Mouse (Mus musculus) heart, postnatal 0 days (tissue): ENCODE measurements at regions not wholly inside any gene's neighbourhood (a gene's known extent, or its start where the extent isn't known, plus 50 kb on each side); places are given as distances from the start of the nearest gene placed in this dataset.

Experiments used
- ATAC-seq: fragments of 200-750 bp; cut with Nextera tagmentation; 2 replicates; pipeline ENCODE4 v1.8.0; 2017; ENCODE audit warnings: low read depth, moderate number of reproducible peaks, moderate library complexity; ENCODE audit not compliant: insufficient read depth
- DNase-seq: peaks from one replicate; pipeline ENCODE4 v3.0.0-alpha.2; 2016; ENCODE audit warnings: low spot score
- H3K27ac ChIP-seq: fragments of 300-500 bp; sonication (generic); 2 replicates; pipeline ENCODE4 v1.5.1; 2014; ENCODE audit warnings: low read depth, mild to moderate bottlenecking
- H3K27me3 ChIP-seq: fragments of 300-500 bp; sonication (generic); 2 replicates; pipeline ENCODE4 v1.6.1; 2014; ENCODE audit warnings: low read length, mixed read lengths; ENCODE audit not compliant: control insufficient read depth, insufficient read depth
- H3K36me3 ChIP-seq: fragments of 300-500 bp; sonication (generic); replicated peaks from 2 replicates; pipeline ENCODE4 v1.6.1; 2014; ENCODE audit warnings: low read length, mixed read lengths; ENCODE audit not compliant: control insufficient read depth, insufficient read depth
- H3K4me1 ChIP-seq: fragments of 300-500 bp; sonication (generic); 2 replicates; pipeline ENCODE4 v1.6.1; 2014; ENCODE audit warnings: antibody characterized with exemption; ENCODE audit not compliant: control insufficient read depth, insufficient read depth
- H3K4me2 ChIP-seq: fragments of 300-500 bp; sonication (generic); 2 replicates; pipeline ENCODE4 v1.6.1; 2014; ENCODE audit warnings: low read depth, mild to moderate bottlenecking, low read length, moderate library complexity
- H3K4me3 ChIP-seq: fragments of 300-500 bp; sonication (generic); 2 replicates; pipeline ENCODE4 v1.5.1; 2014; ENCODE audit warnings: low read depth, low read length
- H3K9ac ChIP-seq: fragments of 300-500 bp; sonication (generic); replicated peaks from 2 replicates; pipeline ENCODE4 v1.6.1; 2014; ENCODE audit warnings: low read depth, low read length, mixed read lengths
- H3K9me3 ChIP-seq: fragments of 300-500 bp; sonication (generic); replicated peaks from 2 replicates; pipeline ENCODE4 v1.6.1; 2016; ENCODE audit warnings: low read length; ENCODE audit not compliant: control insufficient read depth
- CTCF ChIP-seq: IDR thresholded peaks from 2 replicates; pipeline ENCODE4 v1.5.1; 2016; ENCODE audit warnings: antibody characterized with exemption, control low read depth, low read depth
- EP300 ChIP-seq: IDR thresholded peaks from 2 replicates; pipeline ENCODE4 v1.6.1; 2016; ENCODE audit warnings: antibody characterized with exemption, low read depth
- WGBS: fragments of 180-500 bp; shearing (Covaris S2); extraction: QIAGEN DNeasy Blood & Tissue Kit; methylation state at CpG from one replicate; pipeline ENCODE4 v1.1.7; 2014; 5-methylcytosine and 5-hydroxymethylcytosine counted together

GRCm38 (mm10) chr11:64776691-64777090 is 202.1 kb upstream of the Elac2 start:
- Histone ChIP-seq H3K4me3 (no peak overlapping the region), H3K9ac (no peak overlapping the region), H3K36me3 (no peaks in the 10 kb centered on the region), H3K4me1 (no peaks in the 10 kb centered on the region), H3K27ac (no peak overlapping the region), H3K27me3 (no peaks in the 10 kb centered on the region), H3K9me3 (no peaks in the 10 kb centered on the region), H3K4me2 (no peak overlapping the region)
- DNase-seq, result no peak
- 53% methylated on average over 5 of the region's 5 CpGs for WGBS
- no peak for ATAC-seq
- no peak for TF ChIP-seq EP300
- no peak for TF ChIP-seq CTCF

DNA sequence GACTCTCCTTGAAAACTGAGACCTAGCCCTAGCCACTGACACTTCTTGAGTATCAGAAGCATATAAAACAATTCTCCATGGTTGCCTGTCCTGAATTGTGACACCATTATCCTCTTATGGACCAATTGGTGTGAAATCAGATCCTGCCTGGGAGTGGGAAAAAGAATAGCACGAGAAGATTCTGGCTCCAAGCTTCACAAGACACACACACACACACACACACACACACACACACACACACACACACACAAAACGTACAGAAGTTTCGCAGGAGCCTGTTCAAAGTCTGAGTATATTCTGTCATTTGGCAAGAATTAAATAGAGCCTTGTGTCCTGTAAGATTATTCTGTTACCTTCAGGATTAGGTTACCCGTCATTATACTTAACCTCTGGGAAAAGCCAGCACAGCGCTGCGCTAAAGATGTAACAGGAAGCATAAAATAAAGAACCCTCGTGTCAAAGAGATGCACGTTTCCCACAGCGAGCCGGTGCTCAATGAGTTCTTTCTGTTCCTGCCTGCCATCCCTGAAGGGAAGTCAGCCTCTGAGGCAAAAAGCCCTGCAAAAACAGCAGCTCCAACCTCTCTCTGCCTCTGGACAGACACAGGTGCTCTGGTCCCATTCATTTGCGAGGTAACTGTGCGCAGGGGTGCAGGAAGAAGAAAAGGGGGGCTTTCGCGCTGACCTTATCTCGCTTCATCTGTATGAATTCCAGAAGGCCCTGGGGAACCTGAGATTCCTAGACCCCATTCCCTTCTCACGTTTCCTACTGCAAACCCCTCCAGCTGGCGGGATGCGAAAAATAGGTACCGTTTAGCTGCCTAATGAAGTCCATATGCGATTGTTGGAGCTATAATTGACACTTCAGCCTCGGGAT is 178.4 kb upstream of the Elac2 start:
- Histone ChIP-seq H3K36me3 (no peaks in the 10 kb centered on the region), H3K27me3 (no peaks in the 10 kb centered on the region), H3K4me3 (no peak overlapping the region; the same call in 1 of the 2 replicates), H3K9me3 (no peaks in the 10 kb centered on the region), H3K4me1 (no peaks in the 10 kb centered on the region), H3K27ac (no peak overlapping the region), H3K9ac (no peak overlapping the region), H3K4me2 (no peak overlapping the region; the same call in 1 of the 2 replicates)
- WGBS, result 65% methylated on average over 21 of the region's 21 CpGs
- ATAC-seq (no peak), DNase-seq (no peak)
- no peak for TF ChIP-seq CTCF
- no peak for TF ChIP-seq EP300

GRCm38 (mm10) chr11:64801351-64801750 is 177.5 kb upstream of the Elac2 start:
- Histone ChIP-seq H3K4me3 (no peak overlapping the region), H3K27ac (no peak overlapping the region), H3K27me3 (no peaks in the 10 kb centered on the region), H3K9ac (no peak overlapping the region), H3K4me1 (no peaks in the 10 kb centered on the region), H3K9me3 (no peaks in the 10 kb centered on the region), H3K4me2 (no peak overlapping the region; the same call in 1 of the 2 replicates), H3K36me3 (no peaks in the 10 kb centered on the region)
- DNase-seq (no peak), ATAC-seq (no peak)
- no peak for TF ChIP-seq CTCF
- TF ChIP-seq EP300, result no peak
- WGBS, result 46% methylated on average over 10 of the region's 10 CpGs

- 89% methylated on average over 3 of the region's 3 CpGs for WGBS
- H3K4me3 ChIP-seq, result no peak overlapping the region
- no peak for ATAC-seq
- H3K4me2 ChIP-seq, result no peak overlapping the region
- H3K27ac ChIP-seq, result no peak overlapping the region
- no peaks in the 10 kb centered on the region for H3K36me3 ChIP-seq
- no peaks in the 10 kb centered on the region for H3K9me3 ChIP-seq
- H3K9ac ChIP-seq, result no peak overlapping the region
- no peaks in the 10 kb centered on the region for H3K27me3 ChIP-seq
- TF ChIP-seq CTCF, result no peak
- TF ChIP-seq EP300, result no peak
- DNase-seq, result no peak
- no peaks in the 10 kb centered on the region for H3K4me1 ChIP-seq
These were observed 173.3 kb upstream of the Elac2 start for GRCm38 (mm10) chr11:64805567-64805966.

GRCm38 (mm10) chr11:64812408-64812807 is 166.4 kb upstream of the Elac2 start:
- Histone ChIP-seq H3K36me3 (no peaks in the 10 kb centered on the region), H3K4me3 (no peak overlapping the region), H3K9ac (no peak overlapping the region), H3K4me2 (no peak overlapping the region), H3K27me3 (no peaks in the 10 kb centered on the region), H3K27ac (no peak overlapping the region), H3K4me1 (no peaks in the 10 kb centered on the region), H3K9me3 (no peaks in the 10 kb centered on the region)
- DNase-seq (no peak), ATAC-seq (no peak)
- WGBS, result 73% methylated on average over 6 of the region's 6 CpGs
- TF ChIP-seq EP300, result no peak
- TF ChIP-seq CTCF, result no peak
